Mouse (Mus musculus): ENCODE results near the gene Rnpepl1.
A peak's percentile ranks its signal among the peaks of the same experiment; 100 is the strongest.

GRCm38 (mm10) chr1:92949426-92949825 is 38.8 kb downstream of the Rnpepl1 start:
- TF ChIP-seq CTCF (IDR thresholded peaks at IDR 0.05; ENCODE audit: borderline replicate concordance, extremely low read depth, insufficient read depth, insufficient read length): peak; percentile 41; the same call in 1 of the 2 replicates
- TF ChIP-seq POLR2A (IDR thresholded peaks at IDR 0.05; ENCODE audit: borderline replicate concordance, extremely low read depth, insufficient read depth, insufficient read length, poor library complexity, severe bottlenecking): no peak
